Mouse (Mus musculus) midbrain, embryonic 15.5 days (tissue): Measurements from ENCODE around the gene Islr2. TPM values are rescaled to one million over a fixed set of nuclear protein-coding genes. Genes with fewer than 3 reads are reported as not detected.
A peak's percentile ranks its signal among the peaks of the same experiment; 100 is the strongest.

Experiments used
- ATAC-seq: fragments of 200-750 bp; cut with Nextera tagmentation; replicated peaks from 2 replicates; pipeline ENCODE4 v1.8.0; 2017; ENCODE audit warnings: moderate TSS enrichment
- H3K27ac ChIP-seq: fragments of 300-500 bp; sonication (generic); 2 replicates; pipeline ENCODE4 v1.5.1; 2015; ENCODE audit warnings: mild to moderate bottlenecking, inconsistent platforms
- H3K27me3 ChIP-seq: fragments of 300-500 bp; sonication (generic); replicated peaks from 2 replicates; pipeline ENCODE4 v1.6.1; 2015; ENCODE audit warnings: inconsistent platforms
- H3K36me3 ChIP-seq: fragments of 300-500 bp; sonication (generic); replicated peaks from 2 replicates; pipeline ENCODE4 v1.6.1; 2015; ENCODE audit warnings: inconsistent platforms
- H3K4me1 ChIP-seq: fragments of 300-500 bp; sonication (generic); 2 replicates; pipeline ENCODE4 v1.6.1; 2015; ENCODE audit warnings: inconsistent platforms
- H3K4me2 ChIP-seq: fragments of 300-500 bp; sonication (generic); 2 replicates; pipeline ENCODE4 v1.6.1; 2015; ENCODE audit warnings: inconsistent platforms, mild to moderate bottlenecking, moderate library complexity
- H3K4me3 ChIP-seq: fragments of 300-500 bp; sonication (generic); 2 replicates; pipeline ENCODE4 v1.5.1; 2015; ENCODE audit warnings: mild to moderate bottlenecking, inconsistent platforms
- H3K9ac ChIP-seq: fragments of 300-500 bp; sonication (generic); 2 replicates; pipeline ENCODE4 v1.6.1; 2015; ENCODE audit warnings: mild to moderate bottlenecking, inconsistent platforms
- H3K9me3 ChIP-seq: fragments of 300-500 bp; sonication (generic); 2 replicates; pipeline ENCODE4 v1.6.1; 2016; ENCODE audit warnings: inconsistent platforms
- WGBS: fragments of 180-500 bp; shearing (Covaris S2); methylation state at CpG from one replicate; pipeline ENCODE4 v1.1.7; 2015; ENCODE audit warnings: mixed read lengths; 5-methylcytosine and 5-hydroxymethylcytosine counted together
- polyA plus RNA-seq: library from polyadenylated mRNA; unstranded; fragments of >200 nt; fragmentation: Nextera tagmentation; extraction: Ambion mirVana; gene quantifications from 2 replicates; pipeline ENCODE4 v1.2.1, GENCODE M21; 2015

Islr2 gene
- polyA plus RNA-seq, 1 experiment from 2014 or later: 44.4 TPM

GRCm38 (mm10) chr9:58200270-58201090, 3.6 kb downstream of the Islr2 start:
- Histone ChIP-seq H3K4me1 (peaks cover 74% of the 10 kb centered on the region), H3K27me3 (peaks cover 60% of the 10 kb centered on the region), H3K9ac (peak overlapping the region; percentile 48), H3K9me3 (no peaks in the 10 kb centered on the region), H3K4me2 (peak overlapping the region; percentile 67), H3K27ac (peak overlapping the region; percentile 86), H3K36me3 (no peaks in the 10 kb centered on the region), H3K4me3 (peak overlapping the region; percentile 42)
- 7% methylated on average over 11 of the region's 11 CpGs for WGBS
- ATAC-seq: no peak

DNA sequence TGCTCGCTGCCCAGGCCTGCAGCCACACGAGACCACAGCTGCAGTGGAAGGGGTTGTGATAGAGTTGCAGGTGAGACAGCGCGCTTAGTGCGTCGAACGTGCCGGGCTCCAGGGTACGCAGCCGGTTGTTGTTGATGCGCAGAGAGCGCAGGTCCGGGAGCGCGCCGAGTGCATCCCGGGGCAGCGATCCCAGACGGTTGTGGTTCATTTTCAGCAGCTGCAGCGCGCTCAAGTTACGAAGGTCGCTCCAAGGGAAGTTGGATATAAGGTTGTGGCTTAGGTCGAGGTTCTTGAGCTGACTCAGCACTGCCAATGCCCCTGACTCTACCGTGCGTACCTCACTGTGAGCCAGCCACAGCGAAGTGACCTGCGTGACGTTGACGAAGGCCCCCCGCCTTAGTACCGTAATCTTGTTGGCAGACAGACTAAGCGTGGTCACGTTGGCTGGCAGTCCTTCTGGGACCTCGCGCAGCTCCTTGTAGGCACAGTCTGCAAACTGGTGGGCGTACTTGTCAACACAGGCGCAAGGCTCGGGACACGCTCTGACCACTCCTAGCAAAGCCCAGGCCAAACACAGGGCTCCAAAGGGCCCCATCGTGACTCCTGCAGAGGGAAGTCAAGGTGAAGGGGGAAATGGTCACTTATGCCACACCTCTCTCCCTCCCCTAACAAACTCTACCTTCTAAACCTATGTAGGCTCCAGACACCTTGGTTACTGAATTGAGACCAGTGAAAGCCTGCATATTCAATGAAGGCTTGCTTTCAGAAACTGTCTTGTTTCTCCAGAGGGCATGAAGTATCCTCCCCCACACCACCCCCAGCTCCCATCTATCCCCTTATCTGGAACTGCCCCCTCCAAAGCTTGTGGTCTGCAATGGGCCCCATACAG, 4.5 kb downstream of the Islr2 start:
- Histone ChIP-seq H3K9ac (peak overlapping the region; percentile 51), H3K27ac (peak overlapping the region; percentile 86), H3K4me3 (peak overlapping the region; percentile 42), H3K27me3 (peaks cover 57% of the 10 kb centered on the region), H3K9me3 (no peaks in the 10 kb centered on the region), H3K36me3 (no peaks in the 10 kb centered on the region), H3K4me2 (peak overlapping the region; percentile 67), H3K4me1 (peaks cover 68% of the 10 kb centered on the region)
- ATAC-seq: no peak
- 1% methylated on average over 41 of the region's 41 CpGs for WGBS

DNA sequence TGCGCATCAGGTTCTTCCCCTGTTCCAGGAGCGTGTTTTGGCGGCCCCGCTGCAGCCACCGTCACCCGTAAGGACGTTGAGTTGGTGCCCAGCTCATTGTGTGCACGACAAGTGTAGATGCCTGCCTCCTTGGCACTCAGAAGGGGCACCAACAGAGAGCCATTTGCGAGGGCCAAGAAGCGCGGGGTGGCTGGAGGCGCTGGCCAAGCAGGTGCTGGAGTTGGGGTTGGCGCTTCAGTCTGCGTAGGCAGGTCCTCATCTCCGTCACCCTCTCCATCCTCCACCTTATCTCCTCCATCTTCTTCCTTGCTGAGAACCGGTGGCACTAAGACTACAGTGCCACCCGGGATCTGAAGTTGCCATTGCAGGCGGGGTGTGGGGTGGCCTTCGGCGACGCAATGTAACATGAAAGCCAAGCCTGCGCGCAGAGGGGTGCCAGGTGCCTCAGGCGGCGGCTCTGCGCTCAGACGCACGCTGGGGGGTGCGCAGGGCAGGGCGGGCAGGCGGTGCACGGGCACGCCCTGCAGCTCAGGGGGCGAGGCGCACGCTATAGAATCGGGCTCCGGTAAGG, 5.2 kb downstream of the Islr2 start:
- Histone ChIP-seq H3K27ac (peak overlapping the region; percentile 86), H3K9ac (peak overlapping the region; percentile 51), H3K27me3 (peaks cover 57% of the 10 kb centered on the region), H3K9me3 (no peaks in the 10 kb centered on the region), H3K4me2 (peak overlapping the region; percentile 67), H3K36me3 (no peaks in the 10 kb centered on the region), H3K4me3 (peak overlapping the region; percentile 42), H3K4me1 (peaks cover 68% of the 10 kb centered on the region)
- no peak for ATAC-seq
- under 1% methylated on average over 38 of the region's 38 CpGs for WGBS

- peaks cover 50% of the 10 kb centered on the region for H3K27me3 ChIP-seq
- WGBS: 2% methylated on average over 58 of the region's 58 CpGs
- no peak for ATAC-seq
- H3K4me1 ChIP-seq: peaks cover 61% of the 10 kb centered on the region
- H3K9ac ChIP-seq: peak overlapping the region; percentile 51
- H3K4me3 ChIP-seq: peak overlapping the region; percentile 42
- peak overlapping the region; percentile 86 for H3K27ac ChIP-seq
- no peaks in the 10 kb centered on the region for H3K9me3 ChIP-seq
- H3K4me2 ChIP-seq: peak overlapping the region; percentile 67
- H3K36me3 ChIP-seq: no peaks in the 10 kb centered on the region
These were observed 6.1 kb downstream of the Islr2 start for GRCm38 (mm10) chr9:58197781-58198701.

DNA sequence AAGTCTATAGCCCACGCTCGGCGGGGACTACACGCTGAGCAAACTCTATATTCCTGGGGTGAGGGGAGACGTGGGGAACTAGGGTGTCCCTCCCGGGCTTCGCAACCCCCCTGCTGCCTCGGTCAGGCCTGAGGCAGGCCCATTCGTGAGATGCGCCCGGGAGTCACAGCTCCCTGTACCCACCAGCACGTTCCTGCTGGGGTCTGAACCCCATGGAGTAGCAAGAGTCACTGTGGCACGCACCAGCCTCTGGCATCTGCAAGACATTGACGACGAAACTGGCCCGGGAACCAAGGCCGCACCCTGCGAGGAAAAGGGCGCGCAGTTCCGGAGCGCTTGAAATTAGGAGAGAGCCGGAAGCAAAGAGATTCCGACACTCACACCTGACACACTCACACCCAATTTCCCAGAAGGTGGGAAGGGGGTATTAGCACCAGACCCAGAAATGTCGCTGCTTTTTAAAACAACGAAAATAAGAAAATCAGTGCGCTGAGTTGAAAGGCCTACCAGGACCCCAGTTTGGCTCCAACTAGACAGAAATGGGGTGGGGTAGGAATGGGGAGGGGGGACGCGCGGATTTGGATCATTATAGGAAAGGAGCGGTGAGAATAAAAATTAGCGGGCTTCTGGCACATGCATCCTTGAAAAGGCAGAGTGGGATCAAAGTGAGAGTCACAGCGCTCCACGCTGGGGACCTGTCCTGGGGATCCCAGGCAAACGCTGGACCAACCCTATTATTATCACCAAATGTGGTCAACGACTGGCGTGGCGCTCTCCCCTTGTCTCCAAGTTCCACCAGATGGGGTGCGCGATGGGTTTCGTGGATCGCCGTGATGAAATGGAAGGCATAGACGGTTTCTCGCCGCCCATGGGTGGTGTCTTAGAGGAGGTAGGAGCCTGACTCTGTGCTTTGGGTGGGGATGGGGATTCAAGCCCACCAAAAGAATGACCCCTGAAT, 7.2 kb downstream of the Islr2 start:
- Histone ChIP-seq H3K4me1 (peaks cover 50% of the 10 kb centered on the region), H3K36me3 (no peaks in the 10 kb centered on the region), H3K9ac (peak overlapping the region; percentile 51), H3K4me2 (peak overlapping the region; percentile 67), H3K27ac (peak overlapping the region; percentile 86), H3K27me3 (peaks cover 45% of the 10 kb centered on the region), H3K9me3 (no peaks in the 10 kb centered on the region), H3K4me3 (peak overlapping the region; percentile 42)
- no peak for ATAC-seq
- 4% methylated on average over 46 of the region's 46 CpGs for WGBS

DNA sequence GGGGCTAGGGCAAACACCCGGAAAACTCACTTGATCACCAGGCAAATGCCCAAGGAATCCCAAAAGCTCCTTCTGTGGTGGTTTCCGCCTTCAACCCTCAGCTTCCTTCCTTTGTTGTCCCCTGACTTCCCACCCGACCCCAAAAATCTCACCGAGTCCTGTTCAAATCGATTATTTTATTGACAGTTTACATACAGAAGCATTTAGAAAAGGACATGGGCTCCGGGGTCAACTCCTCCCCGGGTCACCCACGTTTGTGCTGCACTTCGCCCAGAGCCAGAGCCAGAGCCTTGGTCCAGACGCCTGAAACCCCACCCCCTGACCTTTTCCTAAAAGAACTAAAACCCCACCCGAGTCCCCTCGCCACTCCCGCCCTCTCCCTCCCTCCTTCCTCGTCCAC, 8.0 kb downstream of the Islr2 start:
- no peaks in the 10 kb centered on the region for H3K9me3 ChIP-seq
- H3K27me3 ChIP-seq: peaks cover 39% of the 10 kb centered on the region
- no peaks in the 10 kb centered on the region for H3K36me3 ChIP-seq
- peaks cover 42% of the 10 kb centered on the region for H3K4me1 ChIP-seq
- no peak for ATAC-seq
- WGBS: 3% methylated on average over 14 of the region's 14 CpGs
- peak overlapping the region; percentile 42 for H3K4me3 ChIP-seq
- H3K27ac ChIP-seq: peak overlapping the region; percentile 86
- peak overlapping the region; percentile 67 for H3K4me2 ChIP-seq
- peak overlapping the region; percentile 51 for H3K9ac ChIP-seq

DNA sequence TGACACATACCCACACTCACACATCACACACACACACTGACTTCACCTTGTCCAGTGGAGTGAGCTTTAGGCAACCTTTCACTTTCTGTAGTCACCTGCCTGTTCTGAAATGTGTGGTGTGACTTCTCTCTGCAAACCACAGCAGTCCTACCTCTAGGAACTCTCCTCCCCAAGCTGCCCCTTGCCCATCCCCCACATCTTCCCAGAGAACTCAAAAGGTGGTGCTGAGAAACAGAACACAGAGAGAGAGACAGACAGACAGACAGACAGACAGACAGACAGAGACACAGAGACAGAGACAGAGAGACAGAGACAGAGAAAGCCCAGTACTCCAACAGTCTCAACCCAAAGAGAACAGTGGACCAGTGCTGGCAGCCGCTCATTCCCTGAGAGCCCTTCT, 8.4 kb downstream of the Islr2 start:
- peak overlapping the region; percentile 86 for H3K27ac ChIP-seq
- H3K9ac ChIP-seq: peak overlapping the region; percentile 51
- H3K9me3 ChIP-seq: no peaks in the 10 kb centered on the region
- H3K4me1 ChIP-seq: peaks cover 40% of the 10 kb centered on the region
- no peaks in the 10 kb centered on the region for H3K36me3 ChIP-seq
- no peak for ATAC-seq
- 24% methylated on average over 1 of the region's 1 CpGs for WGBS
- peak overlapping the region; percentile 42 for H3K4me3 ChIP-seq
- peak overlapping the region; percentile 67 for H3K4me2 ChIP-seq
- peaks cover 36% of the 10 kb centered on the region for H3K27me3 ChIP-seq

DNA sequence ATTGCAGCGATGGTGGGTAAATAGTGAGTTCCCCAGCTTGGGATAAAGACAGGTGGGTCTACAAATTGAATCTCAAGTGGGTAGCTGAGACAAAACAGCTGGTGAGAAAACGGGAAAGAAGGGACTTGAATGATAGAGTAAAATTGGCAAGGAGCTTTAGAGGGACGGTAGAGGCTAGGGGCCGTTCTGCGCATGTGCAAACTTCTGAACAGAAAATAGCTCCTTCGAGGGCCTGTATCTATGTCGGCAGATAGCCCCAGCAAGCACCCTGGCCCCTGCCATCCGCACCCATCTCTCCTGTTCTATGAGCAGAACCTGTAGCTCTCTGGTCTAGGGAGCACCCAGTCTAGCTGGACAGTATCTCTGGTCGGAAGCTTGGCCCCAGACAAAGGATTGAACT, 9.9 kb downstream of the Islr2 start:
- ATAC-seq: no peak
- H3K4me3 ChIP-seq: no peak overlapping the region
- H3K27me3 ChIP-seq: peaks cover 21% of the 10 kb centered on the region
- H3K9me3 ChIP-seq: no peaks in the 10 kb centered on the region
- 0 out of 2 replicates have a peak overlapping the region, but pooled peaks have one; percentile 9 for H3K4me2 ChIP-seq
- no peaks in the 10 kb centered on the region for H3K36me3 ChIP-seq
- H3K4me1 ChIP-seq: peaks cover 32% of the 10 kb centered on the region
- no peak overlapping the region for H3K9ac ChIP-seq
- no peak overlapping the region for H3K27ac ChIP-seq
- WGBS: 61% methylated on average over 9 of the region's 9 CpGs

DNA sequence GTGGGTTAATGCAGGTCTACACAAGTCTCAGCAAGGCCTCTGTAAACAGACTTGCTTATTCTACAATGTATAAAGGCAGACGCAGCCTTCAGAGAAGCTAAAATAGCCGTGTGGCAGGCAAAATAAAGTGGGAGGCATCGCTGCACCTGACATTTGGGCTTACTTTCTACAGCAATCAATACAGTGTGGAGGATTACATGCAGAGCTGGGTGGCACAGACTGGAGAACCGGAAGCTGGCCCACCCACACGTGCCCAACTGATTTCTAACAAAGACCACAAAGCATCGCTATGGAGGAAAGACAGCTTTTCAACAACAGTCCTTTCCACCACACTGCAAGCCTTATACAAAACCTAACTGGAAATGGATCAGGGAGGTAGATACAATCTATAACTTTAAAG, 19.7 kb downstream of the Islr2 start:
- no peaks in the 10 kb centered on the region for H3K27me3 ChIP-seq
- no peak for ATAC-seq
- no peaks in the 10 kb centered on the region; the same call in 1 of the 2 replicates for H3K4me1 ChIP-seq
- H3K4me3 ChIP-seq: no peak overlapping the region
- no peak overlapping the region for H3K9ac ChIP-seq
- no peak overlapping the region for H3K4me2 ChIP-seq
- WGBS: 56% methylated on average over 6 of the region's 6 CpGs
- no peak overlapping the region for H3K27ac ChIP-seq
- H3K9me3 ChIP-seq: no peaks in the 10 kb centered on the region
- H3K36me3 ChIP-seq: no peaks in the 10 kb centered on the region

GRCm38 (mm10) chr9:58179390-58179789, 24.7 kb downstream of the Islr2 start:
- no peak overlapping the region for H3K4me3 ChIP-seq
- ATAC-seq: no peak
- no peak overlapping the region for H3K9ac ChIP-seq
- no peaks in the 10 kb centered on the region for H3K27me3 ChIP-seq
- H3K9me3 ChIP-seq: no peaks in the 10 kb centered on the region
- no peak overlapping the region for H3K27ac ChIP-seq
- 85% methylated on average over 2 of the region's 2 CpGs for WGBS
- H3K4me2 ChIP-seq: no peak overlapping the region
- H3K36me3 ChIP-seq: no peaks in the 10 kb centered on the region
- peaks cover 3% of the 10 kb centered on the region; the same call in 1 of the 2 replicates for H3K4me1 ChIP-seq
